Mouse (Mus musculus) cortical plate, adult 2 months (tissue): ENCODE measurements around the gene Dusp18. TPM values are rescaled to one million over a fixed set of nuclear protein-coding genes. Genes with fewer than 3 reads are reported as not detected.

Source experiments
- H3K27ac ChIP-seq: fragments of 200-500 bp; 2 replicates; pipeline ENCODE4 v1.5.1; 2012; ENCODE audit warnings: low read length, control low read depth, inconsistent platforms; ENCODE audit not compliant: insufficient read depth
- H3K4me1 ChIP-seq: fragments of 200-500 bp; 2 replicates; pipeline ENCODE4 v1.6.1; 2011; ENCODE audit warnings: low read length; ENCODE audit not compliant: control insufficient read depth, insufficient read depth
- H3K4me3 ChIP-seq: fragments of 200-500 bp; 2 replicates; pipeline ENCODE4 v1.5.1; 2011; ENCODE audit warnings: mild to moderate bottlenecking, low read length, control low read depth; ENCODE audit not compliant: insufficient read depth
- CTCF ChIP-seq: fragments of 200-500 bp; IDR thresholded peaks from 2 replicates; pipeline ENCODE4 v1.5.1; 2011; ENCODE audit warnings: mild to moderate bottlenecking, control low read depth, low read length; ENCODE audit not compliant: insufficient read depth; ENCODE audit errors: extremely low read depth
- POLR2A ChIP-seq: fragments of 200-500 bp; IDR thresholded peaks from 2 replicates; pipeline ENCODE4 v1.6.1; 2011; ENCODE audit warnings: mild to moderate bottlenecking, low read length, control low read depth; ENCODE audit not compliant: insufficient read depth; ENCODE audit errors: extremely low read depth
- polyA plus RNA-seq: library from polyadenylated mRNA; depleted of rRNA; stranded (reverse); fragments of >200 nt; gene quantifications from 2 replicates; pipeline ENCODE4 v1.2.3, GENCODE M21; 2012

Gene Dusp18
- polyA plus RNA-seq, 1 experiment = 19.3 TPM

DNA sequence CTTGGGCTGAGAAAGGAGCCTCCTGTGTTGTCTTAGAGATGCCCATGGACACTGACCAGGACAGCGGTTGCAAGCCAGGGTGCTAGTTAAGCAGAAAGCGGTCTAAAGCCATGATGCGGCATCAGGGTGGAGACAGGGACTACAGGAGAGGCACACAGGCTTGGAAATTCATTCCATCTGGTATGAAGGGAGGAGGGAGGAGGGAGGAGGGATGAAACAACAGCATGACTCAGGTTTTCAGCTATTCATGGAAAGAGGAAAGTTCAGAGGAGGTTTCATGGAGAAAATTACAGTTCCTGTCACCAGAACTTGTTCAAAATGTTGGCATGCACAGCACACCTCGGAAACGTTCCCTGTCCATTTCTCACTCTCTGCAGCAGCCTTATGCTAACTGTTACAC lies 39.2 kb upstream of the Dusp18 start:
- Histone ChIP-seq H3K4me1 (peaks cover 9% of the 10 kb centered on the region), H3K4me3 (no peak overlapping the region), H3K27ac (peak overlapping the region; percentile 48; the same call in 1 of the 2 replicates)
- TF ChIP-seq CTCF = no peak
- no peak for TF ChIP-seq POLR2A

DNA sequence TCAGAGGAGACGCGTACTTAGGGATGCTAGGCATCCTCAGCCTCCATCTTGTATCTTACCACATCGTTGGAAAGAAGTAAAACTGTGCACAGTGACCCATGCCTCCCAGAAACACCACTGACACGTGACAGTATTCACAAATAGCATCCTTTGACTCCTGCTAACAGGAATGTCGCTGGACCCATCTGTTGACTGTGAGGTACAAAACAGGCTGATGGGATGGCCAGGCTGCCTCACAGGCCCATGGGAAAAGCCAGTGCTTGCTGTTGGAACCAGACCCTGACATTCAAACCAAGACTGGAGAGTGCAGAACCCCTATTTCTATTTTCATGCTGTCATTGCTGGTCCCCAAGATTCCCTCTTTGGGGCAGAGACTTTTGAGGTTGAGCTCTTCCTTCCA lies 37.1 kb upstream of the Dusp18 start:
- TF ChIP-seq POLR2A (no peak), CTCF (no peak)
- H3K4me3 ChIP-seq = no peak overlapping the region
- peaks cover 10% of the 10 kb centered on the region for H3K4me1 ChIP-seq
- no peak overlapping the region for H3K27ac ChIP-seq

DNA sequence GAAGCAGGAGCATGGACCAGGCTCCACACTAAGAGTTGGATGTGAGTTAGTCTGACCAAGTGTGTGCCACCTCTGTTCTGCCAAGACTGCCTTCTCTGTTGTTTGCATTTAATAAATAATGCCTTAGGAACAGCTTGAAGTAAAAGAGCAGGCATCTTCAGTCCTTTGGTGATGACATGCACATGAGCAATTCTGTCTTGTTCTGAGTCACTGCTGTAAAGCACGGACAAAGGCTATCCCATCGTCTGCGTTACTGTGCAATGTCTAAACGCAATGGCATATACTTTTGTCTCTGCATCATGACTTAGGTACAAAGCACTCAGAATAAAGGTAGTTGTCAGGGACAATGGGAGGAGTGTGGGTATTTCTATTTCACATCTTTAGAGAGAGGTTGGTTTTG lies 35.3 kb upstream of the Dusp18 start:
- no peak overlapping the region for H3K4me3 ChIP-seq
- TF ChIP-seq POLR2A (no peak), CTCF (no peak)
- H3K4me1 ChIP-seq = peaks cover 7% of the 10 kb centered on the region
- H3K27ac ChIP-seq = no peak overlapping the region

DNA sequence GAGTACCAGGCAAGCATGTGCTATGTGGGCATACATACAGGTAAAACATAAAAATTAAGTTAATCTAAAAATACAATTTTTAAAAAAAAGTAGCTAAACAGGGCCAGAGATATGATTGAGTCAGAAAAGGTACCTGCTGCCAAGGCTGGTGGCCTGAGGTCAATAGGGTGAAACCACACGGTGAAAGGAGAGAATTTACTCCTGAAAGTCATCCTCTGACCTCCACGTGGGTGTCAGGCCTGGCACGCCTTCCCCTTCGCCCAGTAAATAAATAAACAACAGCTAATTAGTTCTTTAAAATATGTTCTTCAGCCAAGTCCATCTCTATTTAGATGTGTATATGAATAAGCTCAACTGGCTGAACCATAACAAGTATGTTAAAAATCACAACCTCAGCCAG lies 34.7 kb upstream of the Dusp18 start:
- TF ChIP-seq CTCF (no peak), POLR2A (no peak)
- no peak overlapping the region; the same call in 1 of the 2 replicates for H3K4me3 ChIP-seq
- peaks cover 7% of the 10 kb centered on the region for H3K4me1 ChIP-seq
- no peak overlapping the region for H3K27ac ChIP-seq

DNA sequence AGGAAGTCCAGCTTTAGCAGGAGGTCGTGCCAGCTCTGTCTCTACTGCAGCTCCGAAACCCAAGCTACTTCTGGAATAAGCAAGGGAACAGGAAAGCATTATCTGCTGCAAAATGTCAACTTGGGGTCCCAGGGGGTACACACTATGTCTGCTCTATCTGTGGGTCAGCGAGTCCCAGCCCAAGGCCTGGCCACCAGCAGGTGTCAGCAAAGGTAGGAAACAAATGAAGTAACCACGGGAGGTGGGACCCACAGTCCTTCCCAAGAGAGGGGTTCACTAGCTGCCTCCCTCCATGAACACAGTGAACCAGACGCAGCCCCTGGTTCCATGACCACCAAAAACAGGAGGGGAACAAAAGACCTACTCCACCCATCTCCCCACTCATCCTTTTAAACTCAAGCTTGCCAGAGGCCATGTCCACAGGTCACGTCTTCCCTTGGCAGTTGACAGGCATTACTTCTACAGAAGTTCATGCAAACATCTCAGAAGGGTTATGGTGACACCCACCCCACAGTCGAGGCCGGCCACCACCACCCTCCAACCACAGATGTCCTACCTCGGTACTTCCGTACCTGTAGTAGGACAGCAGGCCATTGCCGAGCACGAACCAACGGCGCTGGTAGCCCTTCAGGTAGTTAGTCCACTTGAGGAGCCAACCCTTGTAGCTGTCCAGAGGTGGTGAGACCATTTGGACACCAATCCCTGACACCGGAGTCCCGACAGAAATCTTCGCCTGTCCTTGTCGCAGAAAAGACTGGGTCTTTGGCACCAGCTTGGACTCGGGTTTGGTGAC lies 32.2 kb upstream of the Dusp18 start:
- H3K4me1 ChIP-seq = peaks cover 5% of the 10 kb centered on the region
- H3K27ac ChIP-seq = peak overlapping the region; percentile 39; the same call in 1 of the 2 replicates
- H3K4me3 ChIP-seq = peak overlapping the region; percentile 71
- TF ChIP-seq CTCF (no peak), POLR2A (no peak)

DNA sequence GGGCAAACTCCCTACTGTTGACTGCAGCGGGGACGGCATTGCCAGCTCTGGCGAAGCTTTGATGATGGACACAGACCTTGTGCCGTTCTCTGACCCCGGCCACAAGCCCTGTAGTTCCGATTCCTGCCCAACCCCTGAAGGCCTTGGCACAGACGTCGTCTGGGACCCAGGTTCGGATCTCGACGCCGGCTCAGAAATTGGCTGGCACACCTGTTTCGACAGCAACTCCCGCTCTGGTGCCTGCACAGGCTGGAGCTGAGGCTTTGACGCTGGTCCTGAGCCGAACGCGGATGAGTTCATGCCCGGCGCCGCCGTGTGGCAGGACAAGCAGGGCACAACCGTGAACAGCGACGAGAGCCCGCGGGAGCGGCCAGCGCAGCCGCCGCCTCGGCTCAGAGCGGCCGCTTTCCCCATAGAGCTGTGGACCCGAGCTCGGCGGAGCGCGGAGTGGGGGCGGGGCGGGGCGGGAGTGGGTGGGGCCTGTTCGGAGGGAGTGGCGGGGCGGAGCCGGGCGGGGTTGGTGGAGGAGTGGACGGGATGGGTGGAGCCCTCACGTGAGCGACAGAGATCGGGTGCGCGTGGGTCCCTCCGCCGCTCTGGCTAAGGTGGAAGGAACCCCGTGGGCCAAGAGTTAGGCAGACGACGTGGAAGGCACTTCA lies 31.5 kb upstream of the Dusp18 start, which contains the start of gene Osbp2:
Osbp2 (minus strand) TSS at position 450 of the 659 bp plus-strand sequence.
- no peak for TF ChIP-seq CTCF
- peak; percentile 43; the same call in 1 of the 2 replicates for TF ChIP-seq POLR2A
- peak within 1 kb of the TSS; percentile 71 for H3K4me3 ChIP-seq
- peak within 1 kb of the TSS; percentile 39; the same call in 1 of the 2 replicates for H3K27ac ChIP-seq
- H3K4me1 ChIP-seq = peaks cover 5% of the 10 kb centered on the region

DNA sequence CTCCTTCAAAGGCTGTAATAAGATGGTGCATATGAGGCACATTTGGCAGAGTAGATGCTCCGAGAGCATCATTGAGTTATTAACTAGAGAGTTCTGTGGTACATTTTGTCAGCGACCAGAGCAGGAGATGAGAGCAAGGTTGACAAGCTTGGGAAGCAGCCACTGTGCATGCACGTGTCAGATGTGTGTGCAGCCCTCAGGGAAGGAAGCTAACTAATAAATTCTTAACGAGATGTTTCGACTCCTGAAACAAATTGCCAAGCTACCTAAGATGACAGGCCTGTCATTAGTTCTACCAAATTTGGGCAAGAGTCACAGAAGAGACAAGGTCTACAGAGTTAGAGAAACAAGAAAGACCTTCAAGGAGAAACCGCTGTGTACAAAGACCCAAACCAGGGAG lies 30.7 kb upstream of the Dusp18 start:
- Histone ChIP-seq H3K4me3 (peak overlapping the region; percentile 71), H3K4me1 (peaks cover 5% of the 10 kb centered on the region), H3K27ac (no peak overlapping the region)
- TF ChIP-seq POLR2A (no peak), CTCF (no peak)

DNA sequence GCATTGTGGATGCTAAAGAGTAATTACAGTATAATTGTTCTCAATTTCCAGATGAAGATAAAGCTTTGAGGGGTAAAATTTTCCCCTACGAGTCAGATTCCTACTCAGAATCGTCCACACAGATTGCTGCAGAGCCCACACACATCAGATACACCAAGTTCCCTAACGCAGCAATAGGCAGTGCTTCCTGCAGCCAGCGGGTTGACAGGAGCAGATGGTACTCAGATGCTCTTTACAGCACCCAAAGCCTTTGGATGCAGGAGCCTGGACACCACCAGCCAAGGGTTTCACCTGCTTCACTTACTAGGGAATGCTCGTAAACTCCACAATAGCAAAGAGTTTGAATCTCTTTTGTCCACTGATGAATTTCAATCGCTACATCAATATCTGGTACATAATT lies 18.6 kb upstream of the Dusp18 start:
- Histone ChIP-seq H3K27ac (no peak overlapping the region), H3K4me1 (no peaks in the 10 kb centered on the region)
- no peak for TF ChIP-seq POLR2A
- TF ChIP-seq CTCF = no peak

DNA sequence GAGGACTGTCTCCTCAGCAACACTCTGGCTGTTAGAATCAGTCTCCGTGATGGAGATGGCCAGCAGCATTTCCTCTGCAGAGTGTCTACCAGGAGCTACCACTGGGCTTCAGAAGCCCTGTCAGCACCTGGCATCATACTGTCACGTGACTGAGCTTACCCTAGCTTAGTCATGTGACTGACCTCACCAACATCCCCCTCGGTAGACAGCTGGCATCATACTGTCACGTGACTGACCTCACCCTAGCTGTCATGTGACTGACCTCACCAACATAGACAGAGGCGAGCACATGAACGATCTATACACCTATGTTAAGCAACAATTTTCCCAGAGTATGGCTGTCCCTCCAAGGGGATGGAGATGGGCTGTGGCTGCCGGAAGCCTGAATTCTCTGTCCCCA lies 16.4 kb upstream of the Dusp18 start:
- no peaks in the 10 kb centered on the region for H3K4me1 ChIP-seq
- no peak overlapping the region for H3K27ac ChIP-seq
- no peak overlapping the region for H3K4me3 ChIP-seq
- no peak for TF ChIP-seq CTCF
- TF ChIP-seq POLR2A = no peak

More for the DNA sequence above, 18.6 kb upstream of the Dusp18 start:
- H3K4me3 ChIP-seq = no peak overlapping the region

DNA sequence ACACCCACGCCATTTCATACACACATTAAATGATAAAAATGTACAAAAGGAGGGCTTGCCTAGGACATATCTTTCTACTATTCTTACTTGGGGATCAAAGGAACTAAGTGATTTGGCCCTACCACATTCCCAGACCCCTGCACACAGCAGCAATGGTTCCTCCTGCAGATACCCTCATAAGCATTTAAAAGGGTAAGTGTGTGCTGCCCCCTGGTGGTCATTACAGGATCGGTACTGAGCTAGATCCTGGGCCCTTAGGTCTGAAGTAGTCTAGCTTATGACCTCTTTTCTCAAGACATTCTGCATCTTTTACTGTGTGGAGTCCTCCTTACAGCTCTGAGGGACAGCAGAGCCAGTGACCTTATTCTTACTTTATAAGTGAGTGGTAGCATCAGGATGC lies 15.2 kb upstream of the Dusp18 start:
- Histone ChIP-seq H3K4me3 (no peak overlapping the region), H3K27ac (no peak overlapping the region), H3K4me1 (no peaks in the 10 kb centered on the region)
- no peak for TF ChIP-seq POLR2A
- TF ChIP-seq CTCF = peak; percentile 83
